Mouse (Mus musculus) midbrain, embryonic 14.5 days (tissue): ENCODE measurements around the gene Vps13c. TPM values are rescaled to one million over a fixed set of nuclear protein-coding genes. Genes with fewer than 3 reads are reported as not detected.

Experiments used
- ATAC-seq: fragments of 200-750 bp; cut with Nextera tagmentation; 2 replicates; pipeline ENCODE4 v1.8.0; 2017; ENCODE audit warnings: moderate number of reproducible peaks, moderate library complexity; ENCODE audit not compliant: low FRiP score, low TSS enrichment
- DNase-seq: peaks from one replicate; pipeline ENCODE4 v3.0.0-alpha.2; 2015
- H3K27ac ChIP-seq: fragments of 300-500 bp; sonication (generic); replicated peaks from 2 replicates; pipeline ENCODE4 v1.5.1; 2014; ENCODE audit warnings: mild to moderate bottlenecking, low read depth, low read length, moderate library complexity
- H3K27me3 ChIP-seq: fragments of 300-500 bp; sonication (generic); 2 replicates; pipeline ENCODE4 v1.6.1; 2014; ENCODE audit warnings: low read length, control low read depth, mixed read lengths; ENCODE audit not compliant: control insufficient read depth, insufficient read depth
- H3K36me3 ChIP-seq: fragments of 300-500 bp; sonication (generic); 2 replicates; pipeline ENCODE4 v1.6.1; 2014; ENCODE audit warnings: low read length, control low read depth; ENCODE audit not compliant: control insufficient read depth, insufficient read depth
- H3K4me1 ChIP-seq: fragments of 300-500 bp; sonication (generic); 2 replicates; pipeline ENCODE4 v1.6.1; 2014; ENCODE audit warnings: mild to moderate bottlenecking, antibody characterized with exemption, low read length, control low read depth; ENCODE audit not compliant: control insufficient read depth, insufficient read depth
- H3K4me2 ChIP-seq: fragments of 300-500 bp; sonication (generic); 2 replicates; pipeline ENCODE4 v1.6.1; 2014; ENCODE audit warnings: mild to moderate bottlenecking, low read length, moderate library complexity
- H3K4me3 ChIP-seq: fragments of 300-500 bp; sonication (generic); replicated peaks from 2 replicates; pipeline ENCODE4 v1.5.1; 2014; ENCODE audit warnings: low read depth, low read length
- H3K9ac ChIP-seq: fragments of 300-500 bp; sonication (generic); replicated peaks from 2 replicates; pipeline ENCODE4 v1.6.1; 2014; ENCODE audit warnings: mild to moderate bottlenecking, low read length, moderate library complexity
- H3K9me3 ChIP-seq: fragments of 300-500 bp; sonication (generic); 2 replicates; pipeline ENCODE4 v1.6.1; 2016; ENCODE audit warnings: low read length, control low read depth, mixed read lengths; ENCODE audit not compliant: control insufficient read depth
- WGBS: fragments of 180-500 bp; shearing (Covaris S2); extraction: QIAGEN DNeasy Blood & Tissue Kit; methylation state at CpG from one replicate; pipeline ENCODE4 v1.1.7; 2014; 5-methylcytosine and 5-hydroxymethylcytosine counted together
- polyA plus RNA-seq: library from polyadenylated mRNA; unstranded; fragments of >200 nt; fragmentation: Nextera tagmentation; extraction: Ambion mirVana; gene quantifications from 2 replicates; pipeline ENCODE4 v1.2.1, GENCODE M21; 2014

Gene Vps13c
- polyA plus RNA-seq, 1 experiment from 2014 or later, result 17.1 TPM

GRCm38 (mm10) chr9:68033771-68034170 lies 193.6 kb downstream of the Vps13c start:
- H3K4me2 ChIP-seq, result no peak overlapping the region
- 73% methylated on average over 5 of the region's 5 CpGs for WGBS
- no peak overlapping the region for H3K27ac ChIP-seq
- no peak overlapping the region for H3K4me3 ChIP-seq
- no peaks in the 10 kb centered on the region for H3K36me3 ChIP-seq
- H3K27me3 ChIP-seq, result no peaks in the 10 kb centered on the region
- no peaks in the 10 kb centered on the region for H3K9me3 ChIP-seq
- ATAC-seq, result no peak
- H3K9ac ChIP-seq, result no peak overlapping the region
- H3K4me1 ChIP-seq, result no peaks in the 10 kb centered on the region
- DNase-seq, result no peak

Other genes with a start within 250 kb of the Vps13c start
- 0.71 and 1.1 TPM in 2 replicates for gene C2cd4b, start 81.0 kb upstream of the Vps13c start, polyA plus RNA-seq
- gene C2cd4a, start 8.1 kb upstream of the Vps13c start, polyA plus RNA-seq, result 0.42 and 0.61 TPM in 2 replicates